Mouse (Mus musculus): ENCODE measurements around the gene S100pbp.

DNA sequence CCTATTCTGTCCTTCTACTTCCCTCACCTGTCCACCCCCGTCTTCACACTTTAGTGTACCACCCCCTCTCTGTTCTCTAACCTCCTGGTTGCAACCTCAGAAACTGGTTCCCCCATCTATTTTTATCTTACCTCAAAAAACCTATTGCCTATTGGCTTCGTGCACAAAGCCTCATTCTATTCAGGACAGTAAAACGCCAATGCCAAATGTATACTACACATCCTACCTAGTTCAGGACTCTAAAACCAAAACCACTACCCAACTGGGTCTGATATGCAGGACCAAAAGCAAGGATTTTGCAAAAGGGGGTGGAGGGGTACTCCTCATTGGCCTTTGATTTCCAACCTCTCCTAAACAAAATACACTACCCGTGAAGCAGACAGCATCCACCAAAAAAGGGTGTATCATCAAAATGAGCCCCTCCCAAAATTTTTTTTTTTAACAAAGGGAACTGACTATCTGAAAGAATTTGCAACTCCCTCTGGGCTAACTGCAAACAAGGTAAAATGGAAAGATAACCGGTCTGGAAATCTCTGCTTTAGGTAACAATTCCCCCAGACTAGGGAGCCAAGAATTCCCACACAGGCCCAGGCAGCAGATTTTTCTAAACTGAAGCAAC lies 1.4 kb downstream of the S100pbp start:
- TF ChIP-seq GATA1 (IDR thresholded peaks at IDR 0.05; ENCODE audit: borderline replicate concordance, low read length) (no peak), FLI1 (IDR thresholded peaks at IDR 0.05; ENCODE audit: low read length) (no peak)

Measured in megakaryocyte, embryonic 14.5 days (primary cell).